In genomic region chr11:83979992-83980391, GRCm38 (mm10) we compare ENCODE assay signal across 12 mouse cellular contexts.
"Had no signal": no experiment of that assay in that cellular context is flagged by ENCODE, and none has a peak within 500 bp of the region (broad histone marks: within the 10 kb centered on the region; RNA-seq: fewer than 3 reads in every experiment).

No protein-coding gene starts in this region.

- DNase-seq: kidney, adult 18-20 months; kidney, adult 9 months; kidney, postnatal 14 days; kidney, postnatal 4 days; layer of hippocampus, adult 9-11 months; liver, embryonic 13.5 days; lung, adult 2 months; lung, postnatal 14 days; lung, postnatal 4 days; midbrain, embryonic 14.5 days; thymus, adult 18-20 months; thymus, postnatal 36 days had no signal
